ENCODE assay signal across 8 mouse cellular contexts in genomic region chr11:94385977-94386771, GRCm38 (mm10). TPM values are rescaled to one million over a fixed set of nuclear protein-coding genes. Genes with fewer than 3 reads are reported as not detected.
DNase-seq lines count a peak whose midpoint lies in the region; ATAC-seq and TF ChIP-seq lines count a peak whose summit lies in the region.

No protein-coding gene starts in this region.

- 0 out of 2 replicates have a peak overlapping the region, but pooled peaks have one; percentile 26 for H3K27ac ChIP-seq in left cerebral cortex, adult 2 months
- H3K27ac ChIP-seq in forebrain, embryonic 15.5 days (replicated peaks): no peak overlapping the region

- no peak overlapping the region for H3K4me2 ChIP-seq in forebrain, embryonic 15.5 days (replicated peaks)

- intact Hi-C loops in left cerebral cortex, adult 2 months (cut with DNase I): no loop called here

- ATAC-seq in common myeloid progenitor, adult 5-6 weeks (replicated peaks; ENCODE audit: low read depth, poor library complexity, severe bottlenecking): peak; percentile 88
- ATAC-seq in forebrain, embryonic 15.5 days (replicated peaks): no peak

- 46% methylated on average over 12 of the region's 12 CpGs for WGBS in forebrain, embryonic 15.5 days

- no peaks in the 10 kb centered on the region for H3K9me3 ChIP-seq in megakaryocyte, embryonic 14.5 days
- no peaks in the 10 kb centered on the region for H3K9me3 ChIP-seq in forebrain, embryonic 15.5 days

- peaks cover 82% of the 10 kb centered on the region for H3K27me3 ChIP-seq in megakaryocyte, embryonic 14.5 days (replicated peaks)
- H3K27me3 ChIP-seq in forebrain, embryonic 15.5 days: no peaks in the 10 kb centered on the region

- H3K4me3 ChIP-seq in left cerebral cortex, adult 2 months: no peak overlapping the region
- H3K4me3 ChIP-seq in megakaryocyte, embryonic 14.5 days (replicated peaks): peak overlapping the region; percentile 86
- H3K4me3 ChIP-seq in forebrain, embryonic 15.5 days: no peak overlapping the region

- no peak for TF ChIP-seq CTCF in left cerebral cortex, adult 2 months (IDR thresholded peaks at IDR 0.05)

- H3K4me1 ChIP-seq in megakaryocyte, embryonic 14.5 days: peaks cover 20% of the 10 kb centered on the region
- no peaks in the 10 kb centered on the region for H3K4me1 ChIP-seq in forebrain, embryonic 15.5 days

- H3K36me3 ChIP-seq in megakaryocyte, embryonic 14.5 days (replicated peaks; ENCODE audit: low read length): no peaks in the 10 kb centered on the region
- no peaks in the 10 kb centered on the region for H3K36me3 ChIP-seq in forebrain, embryonic 15.5 days

- no peak overlapping the region for H3K9ac ChIP-seq in forebrain, embryonic 15.5 days (replicated peaks)

- no peak for DNase-seq in left cerebral cortex, adult 2 months (ENCODE audit: extremely low spot score in 1 of 2, low spot score in 2 of 2)
- no peak for DNase-seq in left cerebral cortex, adult 8-10 months (ENCODE audit: low spot score in 2 of 2)
- peak; percentile 42 for DNase-seq in heart, postnatal 4 days
- peak; percentile 76 to 86 for DNase-seq in kidney, postnatal 4 days
- DNase-seq in spleen, postnatal 4 days (ENCODE audit: low spot score in 2 of 2): peak; percentile 34 to 67

RNA-seq across cellular contexts. Expression of gene Abcc3, which starts 6.6 kb away (rescaled TPM):
- total RNA-seq in left cerebral cortex, adult 2 months (2021): 1 to 10 TPM; 1.6 to 2.4 TPM
- 1 to 10 TPM; 2.4 to 8.0 (median 3.4) TPM for total RNA-seq in left cerebral cortex, adult 8-10 months (2022)
- 0.27 TPM in 1 of 2 replicates, not detected in the other for total RNA-seq in common myeloid progenitor, adult 5-6 weeks (2017)
- 1 to 10 TPM; 1.6 to 1.8 TPM for total RNA-seq in heart, postnatal 4 days (2021)
- polyA plus RNA-seq in megakaryocyte, embryonic 14.5 days (2012; ENCODE audit: insufficient read depth, low replicate concordance): 6.3 TPM in 1 of 2 replicates, not detected in the other
- 0.60 and 0.66 TPM in 2 replicates for polyA plus RNA-seq in forebrain, embryonic 15.5 days (2015; fragmentation: Nextera tagmentation; extraction: Ambion mirVana)

RNA-seq across cellular contexts. Expression of gene Ankrd40, which starts 58.4 kb away (rescaled TPM):
- total RNA-seq in left cerebral cortex, adult 2 months (2021): 100 to 1,000 TPM; 125 to 126 TPM
- 100 to 1,000 TPM; 136 to 147 (median 145) TPM for total RNA-seq in left cerebral cortex, adult 8-10 months (2022)
- total RNA-seq in common myeloid progenitor, adult 5-6 weeks (2017): 32.2 and 56.7 TPM in 2 replicates
- 100 to 1,000 TPM; 178 to 183 TPM for total RNA-seq in heart, postnatal 4 days (2021)
- 32.7 and 40.6 TPM in 2 replicates for polyA plus RNA-seq in megakaryocyte, embryonic 14.5 days (2012; ENCODE audit: insufficient read depth, low replicate concordance)
- polyA plus RNA-seq in forebrain, embryonic 15.5 days (2015; fragmentation: Nextera tagmentation; extraction: Ambion mirVana): 15.9 and 17.2 TPM in 2 replicates

Comparison
In these comparisons a context has a peak if more than half of its experiments do, and no peak if none do; other contexts are left out.
1. DNase-seq: peak in heart, postnatal 4 days (single experiment), kidney, postnatal 4 days (2 of 2) and spleen, postnatal 4 days (2 of 2); none in left cerebral cortex, adult 2 months (0 of 2) and left cerebral cortex, adult 8-10 months (0 of 2).